Mouse (Mus musculus): ENCODE data around the gene Cfdp1.

Gene Cfdp1

GRCm38 (mm10) chr8:111739604-111740003, 114.5 kb downstream of the Cfdp1 start:
- DNase-seq (ENCODE audit: low spot score): no peak

GRCm38 (mm10) chr8:111738867-111739266, 115.2 kb downstream of the Cfdp1 start:
- DNase-seq (ENCODE audit: low spot score): no peak

GRCm38 (mm10) chr8:111736321-111736720, 117.8 kb downstream of the Cfdp1 start:
- DNase-seq (ENCODE audit: low spot score): no peak

GRCm38 (mm10) chr8:111735791-111736190, 118.3 kb downstream of the Cfdp1 start:
- no peak for DNase-seq (ENCODE audit: low spot score)

- DNase-seq (ENCODE audit: low spot score): no peak
These were observed 118.7 kb downstream of the Cfdp1 start for GRCm38 (mm10) chr8:111735335-111735761.

- DNase-seq (ENCODE audit: low spot score): no peak
These were observed 119.7 kb downstream of the Cfdp1 start for GRCm38 (mm10) chr8:111734244-111734960.

GRCm38 (mm10) chr8:111733581-111734243, 120.4 kb downstream of the Cfdp1 start:
- no peak for DNase-seq (ENCODE audit: low spot score)

GRCm38 (mm10) chr8:111732406-111733085, 121.5 kb downstream of the Cfdp1 start:
- DNase-seq (ENCODE audit: low spot score): no peak

GRCm38 (mm10) chr8:111732004-111732403, 122.1 kb downstream of the Cfdp1 start:
- peak; percentile 78 for DNase-seq (ENCODE audit: low spot score)

- no peak for DNase-seq (ENCODE audit: low spot score)
These were observed 122.7 kb downstream of the Cfdp1 start for GRCm38 (mm10) chr8:111731231-111731977.

GRCm38 (mm10) chr8:111729233-111730170, 124.6 kb downstream of the Cfdp1 start:
- DNase-seq (ENCODE audit: low spot score): no peak

- no peak for DNase-seq (ENCODE audit: low spot score)
These were observed 125.6 kb downstream of the Cfdp1 start for GRCm38 (mm10) chr8:111728481-111728880.

- no peak for DNase-seq (ENCODE audit: low spot score)
These were observed 126.5 kb downstream of the Cfdp1 start for GRCm38 (mm10) chr8:111727553-111727952.

- DNase-seq (ENCODE audit: low spot score): no peak
These were observed 127.8 kb downstream of the Cfdp1 start for GRCm38 (mm10) chr8:111726102-111726900.

GRCm38 (mm10) chr8:111725341-111725740, 128.8 kb downstream of the Cfdp1 start:
- DNase-seq (ENCODE audit: low spot score): no peak

GRCm38 (mm10) chr8:111720115-111720544, 134.0 kb downstream of the Cfdp1 start:
- DNase-seq (ENCODE audit: low spot score): no peak

GRCm38 (mm10) chr8:111718937-111719336, 135.2 kb downstream of the Cfdp1 start:
- DNase-seq (ENCODE audit: low spot score): no peak

All from c-Kit-positive CD71-positive TER-119-positive erythroid progenitor cells, embryonic 14.5 days (primary cell).